Mouse (Mus musculus): ENCODE results near the gene Hcn3.

Gene Hcn3

GRCm38 (mm10) chr3:89147101-89147978 lies 12.7 kb downstream of the Hcn3 start:
- no peak for DNase-seq (ENCODE audit: low read depth, low spot score)

- peak; percentile 83 for DNase-seq (ENCODE audit: low read depth, low spot score)
Observed at GRCm38 (mm10) chr3:89145566-89145965, 14.4 kb downstream of the Hcn3 start.

- no peak for DNase-seq (ENCODE audit: low read depth, low spot score)
Observed at GRCm38 (mm10) chr3:89144821-89145220, 15.2 kb downstream of the Hcn3 start.

- no peak for DNase-seq (ENCODE audit: low read depth, low spot score)
Observed at GRCm38 (mm10) chr3:89136365-89136764, 23.6 kb downstream of the Hcn3 start.

DNA sequence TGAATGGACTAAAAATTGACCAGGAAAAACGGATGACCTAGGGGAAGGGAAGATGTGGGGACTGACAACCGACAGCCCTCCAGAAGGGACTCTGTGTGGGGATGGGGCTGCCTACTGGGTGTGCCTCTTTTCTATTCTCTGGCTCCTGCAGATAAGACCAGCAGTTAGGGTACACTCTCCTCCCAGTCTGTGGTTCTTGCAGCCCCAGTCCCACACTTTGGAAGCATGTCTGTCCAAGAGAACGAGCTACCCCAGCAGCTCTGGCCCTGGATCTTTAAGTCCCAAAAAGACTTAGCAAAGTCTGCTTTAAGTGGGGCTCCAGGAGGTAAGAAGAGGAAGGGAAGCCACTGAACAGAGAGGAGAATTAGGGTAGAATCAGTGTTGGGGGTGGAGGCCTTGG lies 24.0 kb downstream of the Hcn3 start, which contains the start of gene Pklr:
Gene Pklr (plus strand): TSS at position 185 of the 400 bp plus-strand sequence.
- no peak for DNase-seq (ENCODE audit: low read depth, low spot score)

DNA sequence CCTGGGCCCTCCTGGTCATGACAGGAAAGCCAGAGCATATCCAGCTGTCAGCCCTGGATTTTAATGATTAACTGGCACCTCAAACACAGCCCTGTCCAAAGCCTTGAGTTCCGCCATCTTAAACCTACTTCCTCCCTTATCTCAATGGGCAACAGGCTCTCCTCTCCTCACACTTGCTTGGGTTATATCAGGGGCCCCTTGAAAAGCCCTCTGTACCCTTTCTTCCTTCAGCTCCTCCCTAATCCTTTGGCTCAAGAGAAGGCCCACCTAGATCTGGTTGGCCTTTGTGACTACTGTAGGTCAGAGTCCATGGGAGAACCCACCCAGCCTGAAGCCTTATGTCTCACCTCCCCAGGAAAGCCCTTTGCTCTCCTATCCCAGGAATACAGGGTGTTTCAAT lies 26.2 kb downstream of the Hcn3 start:
- no peak for DNase-seq (ENCODE audit: low read depth, low spot score)

GRCm38 (mm10) chr3:89133063-89133450 lies 26.9 kb downstream of the Hcn3 start:
- no peak for DNase-seq (ENCODE audit: low read depth, low spot score)

DNA sequence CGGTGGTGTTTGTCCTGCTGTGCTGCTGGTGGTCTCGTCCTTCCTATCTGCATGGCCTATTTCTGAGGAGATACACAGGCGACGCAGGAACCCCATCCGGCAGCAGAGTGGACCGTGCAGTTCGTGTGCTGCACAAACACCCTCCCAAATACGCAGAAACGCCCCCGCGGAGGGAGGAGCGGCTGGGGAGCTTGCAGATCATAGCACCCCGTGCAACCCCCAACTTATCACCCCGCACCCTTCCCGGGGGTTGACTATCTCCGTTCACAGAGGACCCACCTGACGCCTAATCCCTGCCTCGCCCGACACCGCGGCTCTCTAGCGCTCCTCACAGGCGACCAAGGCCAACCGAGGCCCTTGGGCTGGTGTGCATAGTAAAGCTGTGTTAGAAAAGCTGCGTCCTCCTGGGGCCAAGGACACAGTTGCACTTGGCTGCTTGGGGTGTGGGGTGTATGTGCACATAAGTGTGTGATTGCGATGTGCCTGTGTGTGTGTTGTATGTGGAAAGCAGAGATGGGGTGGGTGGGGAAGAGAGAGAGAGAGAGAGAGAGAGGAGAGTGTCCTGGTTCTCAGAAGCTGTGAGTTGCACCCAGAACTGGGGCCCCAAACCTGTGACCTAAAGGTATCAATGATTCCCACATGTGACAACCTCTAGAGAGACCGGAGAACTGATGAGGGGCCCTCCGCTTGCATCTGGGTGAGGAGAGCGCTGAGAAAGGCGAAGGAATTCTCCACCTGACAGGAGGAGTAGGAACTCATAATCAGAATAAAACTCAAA lies 27.5 kb downstream of the Hcn3 start:
- no peak for DNase-seq (ENCODE audit: low read depth, low spot score)

- no peak for DNase-seq (ENCODE audit: low read depth, low spot score)
Observed at GRCm38 (mm10) chr3:89131816-89132215, 28.2 kb downstream of the Hcn3 start.

DNA sequence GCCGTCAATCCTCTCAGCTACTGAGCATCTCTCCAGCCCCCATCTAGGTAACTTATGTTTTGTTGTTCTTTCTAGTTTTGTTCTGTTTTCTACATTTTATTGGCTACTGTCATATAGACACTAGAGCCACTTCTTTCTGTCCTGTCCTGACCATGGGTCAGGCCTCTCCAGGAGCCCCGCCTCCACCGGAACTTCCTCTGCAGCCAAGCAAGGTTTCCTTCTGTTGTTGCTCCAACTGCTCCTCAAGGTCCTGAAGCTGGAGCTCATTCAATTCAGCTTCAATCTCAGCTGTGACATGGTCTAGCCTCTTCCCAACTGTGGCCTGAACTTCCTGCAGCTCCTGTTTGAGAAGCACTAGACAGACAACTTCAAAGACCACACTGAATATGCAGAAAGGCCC lies 30.1 kb downstream of the Hcn3 start:
- DNase-seq (ENCODE audit: low read depth, low spot score): no peak

- DNase-seq (ENCODE audit: low read depth, low spot score): no peak
Observed at GRCm38 (mm10) chr3:89125981-89126380, 34.0 kb downstream of the Hcn3 start.

DNA sequence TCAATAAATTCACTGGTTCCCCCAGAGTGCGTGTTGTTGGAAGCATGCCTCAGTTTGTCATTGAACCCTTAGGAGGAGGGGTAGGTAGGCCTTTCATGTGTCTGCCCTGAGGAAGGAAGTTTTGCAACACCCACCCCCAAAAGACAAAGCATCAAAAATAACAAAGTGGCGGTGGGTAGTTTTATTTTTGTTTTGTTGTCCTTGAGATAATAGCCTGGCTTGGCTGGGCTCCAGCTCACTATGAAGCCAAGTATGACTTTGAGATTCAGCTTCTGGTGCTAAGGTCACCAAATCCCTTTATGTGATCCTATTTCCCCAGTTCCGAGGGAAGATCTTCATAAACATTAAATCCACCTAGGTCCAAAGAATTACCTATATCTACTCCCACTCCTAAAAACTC lies 35.8 kb downstream of the Hcn3 start:
- DNase-seq (ENCODE audit: low read depth, low spot score): no peak

DNA sequence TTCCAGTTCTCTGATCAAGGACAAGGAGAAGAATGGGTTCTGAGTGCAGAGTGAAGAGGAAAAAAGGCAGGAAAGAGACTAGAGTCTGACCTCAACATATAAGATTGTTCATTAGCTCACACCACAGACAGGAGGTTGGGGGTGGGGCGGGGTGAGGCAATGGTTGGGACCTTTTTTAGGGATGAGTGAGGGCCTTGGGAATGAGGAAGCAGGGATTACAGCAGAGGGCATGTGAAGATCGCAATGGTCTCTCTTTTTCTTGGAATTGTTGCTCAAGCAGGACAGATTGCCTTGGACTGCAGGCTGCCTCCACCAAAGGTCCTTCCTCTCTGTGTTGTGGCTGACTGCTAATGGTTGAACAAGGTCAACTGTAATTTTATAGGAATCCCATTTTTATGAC lies 36.7 kb downstream of the Hcn3 start:
- DNase-seq (ENCODE audit: low read depth, low spot score): no peak

DNA sequence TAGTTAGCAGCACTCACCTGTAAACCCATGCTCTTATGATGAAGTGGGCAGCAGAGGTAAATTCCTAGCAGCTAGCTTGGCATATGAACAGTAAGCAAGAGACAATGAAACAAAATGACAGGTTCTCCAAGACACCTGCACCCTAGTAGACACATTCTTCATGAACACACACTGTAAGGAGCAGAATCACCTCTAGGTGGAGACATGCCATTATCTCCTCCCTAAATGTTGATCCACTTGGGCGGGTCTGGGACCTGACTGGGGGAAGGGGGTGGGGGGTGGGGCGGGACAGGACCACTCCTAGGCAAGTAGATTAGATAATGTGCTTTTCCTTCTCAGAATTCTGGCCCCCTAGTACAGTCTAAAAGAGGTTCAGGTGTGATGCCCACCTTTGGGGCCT lies 44.5 kb downstream of the Hcn3 start:
- no peak for DNase-seq (ENCODE audit: low read depth, low spot score)

GRCm38 (mm10) chr3:89113058-89113457 lies 46.9 kb downstream of the Hcn3 start:
- DNase-seq (ENCODE audit: low read depth, low spot score): no peak

GRCm38 (mm10) chr3:89108146-89108545 lies 51.9 kb downstream of the Hcn3 start:
- no peak for DNase-seq (ENCODE audit: low read depth, low spot score)

DNA sequence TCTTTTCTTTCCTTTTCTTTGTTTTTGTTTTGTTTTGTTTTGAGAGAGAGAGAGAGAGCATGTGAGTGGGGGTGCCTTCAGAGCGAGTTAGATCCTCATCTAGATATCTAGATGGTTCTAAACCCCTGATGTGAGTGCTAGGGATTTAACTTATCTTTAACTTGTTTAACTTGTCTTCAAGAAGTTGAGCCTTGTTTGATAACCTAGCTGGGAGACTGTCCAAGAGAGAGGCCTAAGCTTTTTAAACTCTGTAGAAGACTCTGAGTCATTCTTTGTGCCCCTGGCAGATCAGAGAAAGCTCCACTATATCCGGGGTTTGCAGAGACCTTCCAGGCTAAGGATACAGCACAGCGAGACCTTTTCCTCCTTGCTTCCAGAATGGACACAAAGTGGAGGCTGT lies 52.5 kb downstream of the Hcn3 start:
- DNase-seq (ENCODE audit: low read depth, low spot score): no peak

DNA sequence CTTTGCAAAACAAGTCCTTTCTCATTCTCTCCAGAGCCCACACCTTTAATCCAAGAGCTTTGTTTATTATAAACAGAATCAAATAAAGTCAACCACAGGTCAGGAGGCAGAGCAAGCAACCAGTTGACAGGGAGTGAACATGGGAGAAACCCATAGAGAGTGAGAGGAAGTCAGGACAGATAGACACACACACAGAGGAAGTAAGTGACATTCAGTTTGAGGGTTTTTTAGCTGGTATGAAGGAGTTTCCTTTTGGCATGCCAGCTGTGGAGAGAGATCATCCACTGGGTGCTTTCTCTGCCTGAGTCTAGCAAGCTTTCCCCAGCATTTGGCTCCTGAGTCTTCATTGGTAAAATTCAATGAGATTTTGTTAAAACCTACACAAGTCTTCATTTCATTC lies 53.1 kb downstream of the Hcn3 start:
- DNase-seq (ENCODE audit: low read depth, low spot score): no peak

DNA sequence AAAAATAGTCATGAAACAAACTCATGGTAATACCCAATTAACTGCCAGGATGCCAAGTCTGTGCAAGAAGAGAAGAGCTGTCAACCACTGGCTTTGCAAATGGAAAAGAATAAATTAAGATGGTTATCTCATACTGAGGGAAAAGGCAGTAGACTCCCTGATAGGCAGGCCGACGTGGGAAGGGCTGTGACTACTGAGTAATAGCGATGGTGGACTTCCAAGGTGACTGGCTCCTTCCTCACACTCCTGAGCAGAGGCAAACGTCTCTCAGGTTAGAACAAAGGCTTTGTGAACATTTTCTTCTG lies 56.8 kb downstream of the Hcn3 start:
- DNase-seq (ENCODE audit: low read depth, low spot score): no peak

- no peak for DNase-seq (ENCODE audit: low read depth, low spot score)
Observed at GRCm38 (mm10) chr3:89102495-89103290, 57.3 kb downstream of the Hcn3 start.

- peak; percentile 95 for DNase-seq (ENCODE audit: low read depth, low spot score)
Observed at GRCm38 (mm10) chr3:89101812-89102494, 58.0 kb downstream of the Hcn3 start, which contains the start of gene Fdps. Fdps (minus strand) TSS chr3:89101959.

DNA sequence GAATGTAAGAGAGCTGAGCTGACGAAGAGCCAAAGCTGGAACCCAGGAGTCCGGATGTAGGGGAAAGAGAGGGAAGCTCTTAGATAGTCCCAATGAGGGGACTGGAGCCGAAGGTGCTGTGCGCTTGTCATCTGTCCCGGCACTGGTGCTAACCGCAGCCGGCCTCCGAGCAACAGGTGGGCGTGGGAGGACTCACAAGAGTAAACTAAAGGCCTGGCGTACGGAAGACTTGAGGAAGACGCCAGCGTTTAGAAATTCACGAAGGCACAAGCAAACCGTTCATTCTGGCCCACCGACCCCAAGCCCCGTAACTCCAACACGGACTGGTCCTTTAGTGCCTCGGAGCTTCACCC lies 58.6 kb downstream of the Hcn3 start:
- no peak for DNase-seq (ENCODE audit: low read depth, low spot score)

Measured in retina, postnatal 7 days (tissue).